Mouse (Mus musculus) Patski (cell line): ENCODE measurements around the gene Ccdc15. TPM values are rescaled to one million over a fixed set of nuclear protein-coding genes. Genes with fewer than 3 reads are reported as not detected.

Experiments
- ATAC-seq: fragments of 100-300 bp; one replicate; pipeline ENCODE4 v1.8.0; 2021
- CTCF ChIA-PET: fragments of 350-600 bp; sonication (Branson Sonifier 250); formaldehyde crosslinking; loops from one replicate; lab custom pipeline; 2022; ENCODE audit warnings: inconsistent platforms; lab: Charles Lee
- POLR2A ChIA-PET: fragments of 350-600 bp; sonication (Branson Sonifier 250); formaldehyde crosslinking; loops from one replicate; lab custom pipeline; 2022; ENCODE audit warnings: antibody characterized with exemption, inconsistent platforms; lab: Charles Lee
- DNase-seq: peaks from one replicate; pipeline ENCODE4 v3.0.0-alpha.2; 2011; ENCODE audit warnings: low read depth, low spot score
- H3K27me3 ChIP-seq: fragments of 371-371 bp; one replicate; pipeline ENCODE4 v1.5.1; 2021
- CTCF ChIP-seq: fragments of 100-300 bp; IDR thresholded peaks from one replicate; pipeline ENCODE4 v1.5.1; 2021
- in situ Hi-C: fragments of 300-500 bp; cut with MboI; formaldehyde crosslinking; loops from 3 replicates; pipeline ENCODE4 v1.11.1; 2018; ENCODE audit warnings: low pct_unique_long_range_greater_than_20kb, mixed read lengths
- polyA plus RNA-seq: library from polyadenylated mRNA; unstranded; gene quantifications from one replicate; pipeline ENCODE4 v1.2.3, GENCODE M21; 2021

Ccdc15 gene
- polyA plus RNA-seq = 1.3 TPM

- in situ Hi-C loops = no loop called here
- ATAC-seq (peak; percentile 98), DNase-seq (peak; percentile 77)
- CTCF ChIA-PET = no interaction called here
- no peak for TF ChIP-seq CTCF
- POLR2A ChIA-PET = no interaction called here
- H3K27me3 ChIP-seq = no peaks in the 10 kb centered on the region
Measured at GRCm38 (mm10) chr9:37347988-37348642, at the start of gene Ccdc15. Ccdc15 (minus strand) TSS chr9:37348432.

GRCm38 (mm10) chr9:37393482-37394131 is 45.4 kb upstream of the Ccdc15 start:
- ATAC-seq = no peak
- no peak for TF ChIP-seq CTCF
- CTCF ChIA-PET = no interaction called here
- POLR2A ChIA-PET = interaction anchor here (0.6 kb wide), 1 partner anchor 27 kb away, joined by 6 read pairs; no protein-coding TSS in a partner anchor
- peaks cover 33% of the 10 kb centered on the region for H3K27me3 ChIP-seq
- in situ Hi-C loops = no loop called here
- DNase-seq = no peak

- no peak for DNase-seq
- no peak for TF ChIP-seq CTCF
- H3K27me3 ChIP-seq = peaks cover 30% of the 10 kb centered on the region
- in situ Hi-C loops = no loop called here
- CTCF ChIA-PET = no interaction called here
- no peak for ATAC-seq
- POLR2A ChIA-PET = no interaction called here
Measured at GRCm38 (mm10) chr9:37392071-37392470, 43.8 kb upstream of the Ccdc15 start.

- in situ Hi-C loops = no loop called here
- ATAC-seq (no peak), DNase-seq (no peak)
- peaks cover 29% of the 10 kb centered on the region for H3K27me3 ChIP-seq
- TF ChIP-seq CTCF = no peak
- CTCF ChIA-PET = no interaction called here
- POLR2A ChIA-PET = no interaction called here
Measured at GRCm38 (mm10) chr9:37390891-37391290, 42.7 kb upstream of the Ccdc15 start.

GRCm38 (mm10) chr9:37384284-37385182 is 36.3 kb upstream of the Ccdc15 start:
- TF ChIP-seq CTCF = no peak
- peaks cover 14% of the 10 kb centered on the region for H3K27me3 ChIP-seq
- ATAC-seq = no peak
- in situ Hi-C loops = no loop called here
- ChIA-PET POLR2A (no interaction called here), CTCF (no interaction called here)
- no peak for DNase-seq

GRCm38 (mm10) chr9:37383161-37383560 is 34.9 kb upstream of the Ccdc15 start:
- CTCF ChIA-PET = no interaction called here
- POLR2A ChIA-PET = no interaction called here
- no peak for DNase-seq
- H3K27me3 ChIP-seq = peaks cover 17% of the 10 kb centered on the region
- in situ Hi-C loops = no loop called here
- no peak for TF ChIP-seq CTCF
- ATAC-seq = no peak

GRCm38 (mm10) chr9:37375718-37376117 is 27.5 kb upstream of the Ccdc15 start:
- DNase-seq (peak; percentile 20), ATAC-seq (no peak)
- ChIA-PET CTCF (no interaction called here), POLR2A (no interaction called here)
- in situ Hi-C loops = no loop called here
- H3K27me3 ChIP-seq = peaks cover 8% of the 10 kb centered on the region
- TF ChIP-seq CTCF = no peak

GRCm38 (mm10) chr9:37371232-37371801 is 23.1 kb upstream of the Ccdc15 start:
- ATAC-seq = no peak
- in situ Hi-C loops = no loop called here
- no peak for DNase-seq
- POLR2A ChIA-PET = no interaction called here
- no peak for TF ChIP-seq CTCF
- CTCF ChIA-PET = interaction anchor here (1.5 kb wide), 1 partner anchor 15 kb away, joined by 4 read pairs; no protein-coding TSS in a partner anchor
- H3K27me3 ChIP-seq = peaks cover 4% of the 10 kb centered on the region

GRCm38 (mm10) chr9:37368860-37369259 is 20.6 kb upstream of the Ccdc15 start:
- peaks cover 8% of the 10 kb centered on the region for H3K27me3 ChIP-seq
- no peak for TF ChIP-seq CTCF
- in situ Hi-C loops = no loop called here
- ChIA-PET POLR2A (interaction anchor here (1.1 kb wide), 1 partner anchor 9 kb away, joined by 3 read pairs; no protein-coding TSS in a partner anchor), CTCF (interaction anchor here (1.0 kb wide), 1 partner anchor 10 kb away, joined by 4 read pairs; no protein-coding TSS in a partner anchor)
- DNase-seq (no peak), ATAC-seq (no peak)

- ATAC-seq (no peak), DNase-seq (no peak)
- in situ Hi-C loops = no loop called here
Measured at GRCm38 (mm10) chr9:37368081-37368830, 20.0 kb upstream of the Ccdc15 start.

More at GRCm38 (mm10) chr9:37368081-37368830, 20.0 kb upstream of the Ccdc15 start:
- peaks cover 8% of the 10 kb centered on the region for H3K27me3 ChIP-seq
- POLR2A ChIA-PET = no interaction called here
- no peak for TF ChIP-seq CTCF
- CTCF ChIA-PET = no interaction called here
